Mouse (Mus musculus): ENCODE measurements around the gene Mcub.

GRCm38 (mm10) chr3:130011236-130011635 is 41.2 kb upstream of the Mcub start:
- no peak for TF ChIP-seq CTCF (IDR thresholded peaks at IDR 0.05)
- TF ChIP-seq POLR2A (IDR thresholded peaks at IDR 0.05; ENCODE audit: insufficient read depth, low read depth, low read length): no peak

Data from heart, adult 2 months (tissue).